Mouse (Mus musculus) intestine, embryonic 14.5 days (tissue): ENCODE results near the gene Fam186a. TPM values are rescaled to one million over a fixed set of nuclear protein-coding genes. Genes with fewer than 3 reads are reported as not detected.
"Not testable (repeated sequence)": the region's sequence is repeated elsewhere in the genome, so short reads cannot be mapped to it uniquely, and the experiment has no call there.

Source experiments
- ATAC-seq: fragments of 200-750 bp; cut with Nextera tagmentation; replicated peaks from 2 replicates; pipeline ENCODE4 v1.8.0; 2017; ENCODE audit warnings: low read depth, moderate number of reproducible peaks, moderate TSS enrichment, moderate library complexity; ENCODE audit not compliant: low FRiP score, low TSS enrichment
- DNase-seq: peaks from one replicate; pipeline ENCODE4 v3.0.0-alpha.2; 2018; ENCODE audit warnings: low spot score
- H3K27ac ChIP-seq: fragments of 300-500 bp; sonication (generic); 2 replicates; pipeline ENCODE4 v1.5.1; 2014; ENCODE audit warnings: low read depth, mild to moderate bottlenecking, control low read depth
- H3K27me3 ChIP-seq: fragments of 300-500 bp; sonication (generic); replicated peaks from 2 replicates; pipeline ENCODE4 v1.6.1; 2014; ENCODE audit warnings: low read length, control low read depth; ENCODE audit not compliant: control insufficient read depth, insufficient read depth
- H3K36me3 ChIP-seq: fragments of 300-500 bp; sonication (generic); 2 replicates; pipeline ENCODE4 v1.6.1; 2014; ENCODE audit warnings: low read length, control low read depth; ENCODE audit not compliant: control insufficient read depth, insufficient read depth
- H3K4me1 ChIP-seq: fragments of 300-500 bp; sonication (generic); replicated peaks from 2 replicates; pipeline ENCODE4 v1.6.1; 2014; ENCODE audit warnings: low read length, control low read depth, mixed read lengths; ENCODE audit not compliant: control insufficient read depth, insufficient read depth
- H3K4me2 ChIP-seq: fragments of 300-500 bp; sonication (generic); 2 replicates; pipeline ENCODE4 v1.6.1; 2014; ENCODE audit warnings: low read length
- H3K4me3 ChIP-seq: fragments of 300-500 bp; sonication (generic); 2 replicates; pipeline ENCODE4 v1.5.1; 2014; ENCODE audit warnings: low read depth, low read length, control low read depth, mixed read lengths
- H3K9ac ChIP-seq: fragments of 300-500 bp; sonication (generic); 2 replicates; pipeline ENCODE4 v1.6.1; 2014; ENCODE audit warnings: mild to moderate bottlenecking, low read length
- H3K9me3 ChIP-seq: fragments of 300-500 bp; sonication (generic); 2 replicates; pipeline ENCODE4 v1.6.1; 2016; ENCODE audit warnings: low read length, control low read depth; ENCODE audit not compliant: control insufficient read depth
- WGBS: fragments of 180-500 bp; shearing (Covaris S2); extraction: QIAGEN DNeasy Blood & Tissue Kit; methylation state at CpG from one replicate; pipeline ENCODE4 v1.1.7; 2014; 5-methylcytosine and 5-hydroxymethylcytosine counted together
- polyA plus RNA-seq: library from polyadenylated mRNA; unstranded; fragments of >200 nt; fragmentation: Nextera tagmentation; extraction: Ambion mirVana; gene quantifications from 2 replicates; pipeline ENCODE4 v1.2.1, GENCODE M21; 2014

The Fam186a gene
- polyA plus RNA-seq, 1 experiment from 2014 or later = 0.01 TPM

GRCm38 (mm10) chr15:99911785-99912184 lies 55.1 kb downstream of the Fam186a start:
- DNase-seq (no peak), ATAC-seq (no peak)
- H3K9me3 ChIP-seq = no peaks in the 10 kb centered on the region
- WGBS = 83% methylated on average over 4 of the region's 4 CpGs
- no peak overlapping the region for H3K4me2 ChIP-seq
- no peak overlapping the region for H3K27ac ChIP-seq
- no peaks in the 10 kb centered on the region for H3K27me3 ChIP-seq
- no peaks in the 10 kb centered on the region for H3K36me3 ChIP-seq
- no peak overlapping the region for H3K9ac ChIP-seq
- H3K4me1 ChIP-seq = no peaks in the 10 kb centered on the region
- H3K4me3 ChIP-seq = no peak overlapping the region

- DNase-seq, H3K9ac ChIP-seq, H3K4me3 ChIP-seq, H3K27me3 ChIP-seq, H3K36me3 ChIP-seq, H3K27ac ChIP-seq, H3K4me1 ChIP-seq, H3K9me3 ChIP-seq, H3K4me2 ChIP-seq: not testable (repeated sequence)
- WGBS = 40% methylated on average over 14 of the region's 14 CpGs
- ATAC-seq = peak; percentile 67; the same call in 1 of the 2 replicates
Measured at GRCm38 (mm10) chr15:99909339-99909996, 57.4 kb downstream of the Fam186a start.

- H3K4me1 ChIP-seq = no peaks in the 10 kb centered on the region
- no peak overlapping the region for H3K4me3 ChIP-seq
- no peak overlapping the region for H3K4me2 ChIP-seq
- H3K9me3 ChIP-seq = no peaks in the 10 kb centered on the region
- ATAC-seq = no peak
- H3K27ac ChIP-seq = no peak overlapping the region
- no peaks in the 10 kb centered on the region for H3K36me3 ChIP-seq
- no peaks in the 10 kb centered on the region for H3K27me3 ChIP-seq
- WGBS = 66% methylated on average over 1 of the region's 1 CpGs
- DNase-seq = no peak
- H3K9ac ChIP-seq = no peak overlapping the region
Measured at GRCm38 (mm10) chr15:99907514-99907913, 59.3 kb downstream of the Fam186a start.

DNA sequence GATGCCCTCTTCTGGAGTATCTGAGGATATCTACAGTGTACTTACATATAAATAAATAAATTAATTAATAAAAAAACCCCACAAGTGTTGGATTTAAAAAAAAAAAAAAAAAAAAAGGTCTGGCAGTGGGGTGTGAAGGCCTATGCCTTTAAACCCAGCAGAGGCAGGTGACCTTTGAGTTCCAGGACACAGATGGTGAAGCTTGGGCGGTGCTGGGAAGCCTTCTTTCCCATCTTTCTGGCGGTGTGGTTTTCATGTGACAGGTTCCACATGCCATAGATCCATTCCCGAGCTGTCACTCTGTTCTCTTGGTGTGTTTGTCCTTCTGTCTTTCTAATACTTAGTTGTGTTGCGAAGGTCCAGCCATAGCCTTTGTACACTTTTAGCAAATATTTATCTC lies 59.8 kb downstream of the Fam186a start:
- ATAC-seq = no peak
- no peak for DNase-seq
- WGBS = 74% methylated on average over 4 of the region's 4 CpGs
- Histone ChIP-seq H3K9me3 (no peaks in the 10 kb centered on the region), H3K27ac (no peak overlapping the region), H3K9ac (no peak overlapping the region), H3K4me3 (no peak overlapping the region), H3K4me1 (no peaks in the 10 kb centered on the region), H3K27me3 (no peaks in the 10 kb centered on the region), H3K36me3 (no peaks in the 10 kb centered on the region), H3K4me2 (no peak overlapping the region)

- no peak overlapping the region for H3K4me2 ChIP-seq
- H3K9me3 ChIP-seq = no peaks in the 10 kb centered on the region
- no peak overlapping the region for H3K4me3 ChIP-seq
- 84% methylated on average over 9 of the region's 9 CpGs for WGBS
- H3K27ac ChIP-seq = peak overlapping the region; percentile 1; the same call in 1 of the 2 replicates
- no peaks in the 10 kb centered on the region for H3K4me1 ChIP-seq
- H3K27me3 ChIP-seq = no peaks in the 10 kb centered on the region
- ATAC-seq = no peak
- H3K36me3 ChIP-seq = no peaks in the 10 kb centered on the region
- DNase-seq = no peak
- H3K9ac ChIP-seq = no peak overlapping the region
Measured at GRCm38 (mm10) chr15:99904841-99905240, 62.0 kb downstream of the Fam186a start.

DNA sequence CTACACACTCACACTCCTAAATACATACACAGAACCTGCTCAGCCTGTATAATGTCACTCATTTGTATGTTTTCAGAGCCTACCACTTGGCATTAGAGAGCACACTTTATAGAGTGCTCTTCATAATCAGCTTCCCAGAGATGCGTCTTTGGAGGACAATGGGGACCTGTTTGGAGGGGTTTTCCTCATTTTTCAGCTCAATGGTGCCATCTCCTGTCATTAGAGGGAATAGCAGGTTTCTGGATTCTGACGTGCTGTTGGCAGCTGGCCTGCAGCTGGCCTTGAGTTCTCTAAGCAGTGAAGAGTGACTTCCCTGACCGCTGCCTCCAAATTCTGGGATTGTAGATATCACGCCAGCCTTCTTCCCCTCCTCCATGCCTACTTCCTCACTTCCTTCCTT lies 62.5 kb downstream of the Fam186a start:
- H3K9ac ChIP-seq = no peak overlapping the region
- no peaks in the 10 kb centered on the region for H3K27me3 ChIP-seq
- H3K36me3 ChIP-seq = no peaks in the 10 kb centered on the region
- no peak overlapping the region for H3K4me2 ChIP-seq
- H3K27ac ChIP-seq = peak overlapping the region; percentile 1; the same call in 1 of the 2 replicates
- peak; percentile 92 for DNase-seq
- peak; percentile 5; the same call in 1 of the 2 replicates for ATAC-seq
- H3K4me1 ChIP-seq = no peaks in the 10 kb centered on the region
- H3K4me3 ChIP-seq = no peak overlapping the region
- 3% methylated on average over 4 of the region's 4 CpGs for WGBS
- no peaks in the 10 kb centered on the region for H3K9me3 ChIP-seq

DNA sequence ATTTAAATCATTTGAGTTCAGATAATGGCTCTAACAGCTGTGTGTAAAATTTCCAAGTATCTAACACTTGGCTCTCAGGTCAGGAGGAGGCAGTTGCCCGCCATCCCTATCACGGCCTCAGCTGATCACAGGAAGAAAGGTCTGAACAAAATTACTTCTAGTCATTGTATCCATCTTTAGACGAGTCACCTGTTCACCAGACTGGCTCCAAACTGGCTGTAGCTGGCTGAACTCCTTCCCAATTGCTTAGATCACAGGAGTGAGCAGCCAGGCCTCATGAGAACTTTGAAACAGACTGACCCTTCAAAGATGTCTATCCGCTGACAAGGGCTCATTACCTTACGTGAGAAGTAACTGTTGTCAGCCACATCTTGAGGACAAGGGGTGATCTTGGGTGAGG lies 63.6 kb downstream of the Fam186a start:
- Histone ChIP-seq H3K9me3 (no peaks in the 10 kb centered on the region), H3K4me2 (no peak overlapping the region), H3K36me3 (no peaks in the 10 kb centered on the region), H3K9ac (no peak overlapping the region), H3K27me3 (no peaks in the 10 kb centered on the region), H3K4me3 (no peak overlapping the region), H3K27ac (no peak overlapping the region), H3K4me1 (no peaks in the 10 kb centered on the region)
- WGBS = 81% methylated on average over 5 of the region's 5 CpGs
- ATAC-seq (no peak), DNase-seq (no peak)

GRCm38 (mm10) chr15:99902786-99903185 lies 64.1 kb downstream of the Fam186a start:
- H3K27me3 ChIP-seq = no peaks in the 10 kb centered on the region
- DNase-seq (no peak), ATAC-seq (no peak)
- no peaks in the 10 kb centered on the region for H3K36me3 ChIP-seq
- 61% methylated on average over 5 of the region's 5 CpGs for WGBS
- no peaks in the 10 kb centered on the region for H3K4me1 ChIP-seq
- H3K9ac ChIP-seq = no peak overlapping the region
- no peak overlapping the region for H3K4me3 ChIP-seq
- H3K27ac ChIP-seq = no peak overlapping the region
- no peak overlapping the region for H3K4me2 ChIP-seq
- no peaks in the 10 kb centered on the region for H3K9me3 ChIP-seq

DNA sequence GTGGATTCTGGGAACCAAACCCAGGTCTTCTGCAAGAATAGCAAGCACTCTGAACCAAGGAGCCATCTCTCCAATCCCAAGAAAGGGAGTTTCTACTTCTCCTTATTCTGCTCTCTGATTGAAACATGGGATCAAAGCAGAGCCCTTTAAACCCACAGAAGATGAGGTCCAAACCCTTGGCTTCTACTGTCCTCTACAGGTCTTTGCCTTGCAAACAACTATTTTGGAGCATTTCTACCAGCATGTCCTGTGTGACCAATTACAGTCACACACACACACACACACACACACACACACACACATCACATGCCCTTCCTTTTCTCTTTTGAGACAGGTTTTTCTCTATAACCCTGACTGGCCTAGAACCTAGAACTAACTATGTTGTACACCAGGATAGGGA lies 70.2 kb downstream of the Fam186a start:
- H3K36me3 ChIP-seq = no peaks in the 10 kb centered on the region
- no peak overlapping the region for H3K9ac ChIP-seq
- H3K27ac ChIP-seq = no peak overlapping the region
- no peak for ATAC-seq
- H3K4me1 ChIP-seq = no peaks in the 10 kb centered on the region
- no peak for DNase-seq
- no peaks in the 10 kb centered on the region for H3K27me3 ChIP-seq
- no peak overlapping the region for H3K4me2 ChIP-seq
- H3K9me3 ChIP-seq = no peaks in the 10 kb centered on the region
- no peak overlapping the region for H3K4me3 ChIP-seq
